In the genomic region with DNA sequence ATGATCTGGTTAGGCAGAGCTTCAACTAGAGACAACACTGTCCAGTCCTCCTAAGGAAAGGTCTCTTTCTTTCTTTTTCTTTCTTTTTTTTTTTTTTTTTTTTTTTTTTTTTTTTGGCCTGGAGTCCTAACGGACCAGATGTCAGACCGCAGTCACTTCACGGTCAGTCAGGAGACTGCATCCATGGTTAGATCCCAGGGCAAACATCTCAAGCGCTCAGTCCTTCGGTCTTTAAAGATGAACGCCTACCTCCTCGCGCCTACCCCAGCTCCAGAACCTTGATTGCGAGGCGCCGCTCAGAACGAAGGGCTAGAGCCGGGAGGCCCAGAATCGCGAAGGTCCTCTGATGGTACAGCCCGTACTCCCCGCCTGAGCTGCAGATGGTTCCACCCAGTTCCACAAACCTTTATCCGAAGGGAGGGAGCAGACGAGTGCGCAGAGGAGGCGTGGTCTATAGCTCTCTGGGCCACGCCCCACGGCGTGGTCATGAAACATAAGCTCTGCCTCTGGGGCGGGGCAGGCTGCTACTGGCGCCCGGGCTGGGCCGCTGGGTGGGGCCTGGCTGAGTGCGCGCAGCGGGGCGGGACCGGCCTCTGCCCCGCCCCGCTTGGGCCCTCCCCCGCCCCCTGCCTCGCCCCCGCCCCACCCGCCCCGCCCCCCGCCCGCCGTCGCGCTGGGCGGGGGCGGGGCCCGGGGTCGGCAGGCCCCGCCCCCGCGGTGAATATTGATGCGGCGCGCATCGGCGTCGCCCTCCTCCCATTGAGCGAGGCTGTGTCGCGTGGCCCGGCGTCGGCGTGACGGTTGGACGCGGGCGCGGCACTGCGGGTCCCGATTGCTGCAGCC, we compare ENCODE assay signal across 8 mouse cellular contexts. TPM values are rescaled to one million over a fixed set of nuclear protein-coding genes. Genes with fewer than 3 reads are reported as not detected.
DNase-seq lines count a peak whose midpoint lies in the region; ATAC-seq and TF ChIP-seq lines count a peak whose summit lies in the region.

Pknox1 (plus strand) TSS at position 720 of the 843 bp plus-strand sequence.

- H3K27me3 ChIP-seq in hindbrain, postnatal 0 days (ENCODE audit: insufficient read depth, low read length), result no peaks in the 10 kb centered on the region

- no peaks in the 10 kb centered on the region for H3K9me3 ChIP-seq in hindbrain, postnatal 0 days (ENCODE audit: low read length)

- peak; percentile 86 for ATAC-seq in common myeloid progenitor, adult 5-6 weeks (replicated peaks; ENCODE audit: low read depth, poor library complexity, severe bottlenecking)
- peak; percentile 97 for ATAC-seq in hindbrain, postnatal 0 days
- peak; percentile 90 for ATAC-seq in megakaryocyte, adult 5-6 weeks (ENCODE audit: poor library complexity, severe bottlenecking)

- peak within 1 kb of the TSS; percentile 80 for H3K4me2 ChIP-seq in hindbrain, postnatal 0 days (ENCODE audit: low read depth, low read length)

- H3K4me3 ChIP-seq in gastrocnemius, adult 2 months, result peak within 1 kb of the TSS; percentile 94
- peak within 1 kb of the TSS; percentile 87 for H3K4me3 ChIP-seq in hindbrain, postnatal 0 days (ENCODE audit: low read length)
- peak within 1 kb of the TSS; percentile 55 for H3K4me3 ChIP-seq in left cerebral cortex, adult 2 months

- under 1% methylated on average over 51 of the region's 72 CpGs for WGBS in hindbrain, postnatal 0 days

- peak; percentile 100 for DNase-seq in ZHBTc4 (ENCODE audit: low read depth, low spot score)
- peak; percentile 99 for DNase-seq in gastrocnemius, adult 2 months
- peak; percentile 100 for DNase-seq in hindbrain, postnatal 0 days (ENCODE audit: low spot score)
- DNase-seq in left cerebral cortex, adult 2 months (ENCODE audit: extremely low spot score in 1 of 2, low spot score in 2 of 2), result peak; percentile 96 to 99
- DNase-seq in right cerebral cortex, adult 2 months (ENCODE audit: low spot score in 2 of 2), result peak; percentile 99
- peak; percentile 99 for DNase-seq in urinary bladder, postnatal 14 days (ENCODE audit: low spot score)

- intact Hi-C loops in gastrocnemius, adult 2 months (cut with DNase I), result loop anchor here (2.0 kb wide), 2 partner anchors 43 to 51 kb away; partner anchors contain the start of gene Ndufv3
- intact Hi-C loops in left cerebral cortex, adult 2 months (cut with DNase I), result loop anchor here (2.0 kb wide), 3 partner anchors 43 to 95 kb away; partner anchors contain the start of genes Ndufv3 and U2af1

- peak within 1 kb of the TSS; percentile 99 for H3K27ac ChIP-seq in gastrocnemius, adult 2 months
- H3K27ac ChIP-seq in hindbrain, postnatal 0 days, result peak within 1 kb of the TSS; percentile 100
- H3K27ac ChIP-seq in left cerebral cortex, adult 2 months, result peak within 1 kb of the TSS; percentile 99

- H3K4me1 ChIP-seq in hindbrain, postnatal 0 days (ENCODE audit: insufficient read depth, low read length), result peaks cover 28% of the 10 kb centered on the region

- no peak for TF ChIP-seq CTCF in gastrocnemius, adult 2 months (IDR thresholded peaks at IDR 0.05)
- no peak for TF ChIP-seq CTCF in hindbrain, postnatal 0 days (IDR thresholded peaks at IDR 0.05; ENCODE audit: low read depth)
- no peak for TF ChIP-seq CTCF in left cerebral cortex, adult 2 months (IDR thresholded peaks at IDR 0.05)

- H3K9ac ChIP-seq in hindbrain, postnatal 0 days (replicated peaks; ENCODE audit: low read length), result peak within 1 kb of the TSS; percentile 96

- H3K36me3 ChIP-seq in hindbrain, postnatal 0 days (ENCODE audit: insufficient read depth, low read length), result no peaks in the 10 kb centered on the region

RNA-seq across cellular contexts. Expression of gene Pknox1, which starts in this region (rescaled TPM):
- total RNA-seq in common myeloid progenitor, adult 5-6 weeks (2017), result 23.1 and 25.1 TPM in 2 replicates
- 1 to 10 TPM; 7.0 to 7.1 TPM for total RNA-seq in gastrocnemius, adult 2 months (2021)
- 31.2 and 36.7 TPM in 2 replicates for total RNA-seq in hindbrain, postnatal 0 days (2014; rRNA removed)
- 25.0 and 25.1 TPM in 2 replicates for polyA plus RNA-seq in hindbrain, postnatal 0 days (2015; fragmentation: Nextera tagmentation; extraction: Ambion mirVana)
- total RNA-seq in left cerebral cortex, adult 2 months (2021), result 10 to 100 TPM; 14.3 to 16.2 TPM
- 19.5 and 20.8 TPM in 2 replicates for total RNA-seq in megakaryocyte, adult 5-6 weeks (2015)
- 24.7 and 33.1 TPM in 2 replicates for total RNA-seq in megakaryocyte, adult 5-6 weeks (2017)

Comparison
In these comparisons a context has a peak if more than half of its experiments do, and no peak if none do; other contexts are left out.
1. Peak in every context shown above with its lines: DNase-seq, ATAC-seq, H3K4me3 ChIP-seq and H3K27ac ChIP-seq.